9 mouse cellular contexts compared by ENCODE assay signal in genomic region chr1:55838168-55838567, GRCm38 (mm10).
DNase-seq lines count a peak whose midpoint lies in the region; ATAC-seq lines count a peak whose summit lies in the region.
"Had no signal": no experiment of that assay in that cellular context is flagged by ENCODE, and none has a peak within 500 bp of the region (broad histone marks: within the 10 kb centered on the region; RNA-seq: fewer than 3 reads in every experiment).

No protein-coding gene starts in this region.

- H3K4me1 ChIP-seq in limb, embryonic 11.5 days (ENCODE audit: control insufficient read depth, insufficient read depth, low read length): no peaks in the 10 kb centered on the region
- H3K4me1 ChIP-seq in neural tube, embryonic 11.5 days (ENCODE audit: control insufficient read depth, insufficient read depth, low read length): no peaks in the 10 kb centered on the region
- H3K4me1 ChIP-seq: heart, embryonic 15.5 days had no signal

- DNase-seq in B cell, adult 2 months: peak; percentile 42 to 45
- DNase-seq in MEL-GATA-1-ER (ENCODE audit: extremely low read depth, low read depth): peak; percentile 3
- peak; percentile 12 for DNase-seq in cerebellum, adult 9-11 months
- DNase-seq in frontal cortex, postnatal 25 days (ENCODE audit: low spot score in 2 of 2): peak; percentile 34 to 60
- DNase-seq in kidney, adult 9 months: peak; percentile 62
- DNase-seq in limb, embryonic 11.5 days (ENCODE audit: low spot score): peak; percentile 73
- DNase-seq in neural tube, embryonic 11.5 days (ENCODE audit: low spot score): peak; percentile 68
- DNase-seq in yolk sac, embryonic 10.5 days (ENCODE audit: low spot score): peak; percentile 21

- H3K4me2 ChIP-seq in limb, embryonic 11.5 days (ENCODE audit: low read depth, severe bottlenecking): no peak overlapping the region
- H3K4me2 ChIP-seq in neural tube, embryonic 11.5 days (ENCODE audit: low read depth): no peak overlapping the region
- H3K4me2 ChIP-seq: heart, embryonic 15.5 days had no signal

- no peak overlapping the region for H3K27ac ChIP-seq in limb, embryonic 11.5 days (replicated peaks; ENCODE audit: low read depth, low read length)
- no peak overlapping the region for H3K27ac ChIP-seq in neural tube, embryonic 11.5 days (ENCODE audit: low read depth, low read length)
- H3K27ac ChIP-seq: heart, embryonic 15.5 days had no signal

- no peaks in the 10 kb centered on the region for H3K36me3 ChIP-seq in limb, embryonic 11.5 days (ENCODE audit: control insufficient read depth, insufficient read depth, low read length)
- H3K36me3 ChIP-seq in neural tube, embryonic 11.5 days (ENCODE audit: control insufficient read depth, insufficient read depth, low read length): no peaks in the 10 kb centered on the region
- H3K36me3 ChIP-seq: heart, embryonic 15.5 days had no signal

- 4% methylated on average over 2 of the region's 2 CpGs for WGBS in limb, embryonic 11.5 days
- WGBS in neural tube, embryonic 11.5 days: 7% methylated on average over 2 of the region's 2 CpGs

- no peaks in the 10 kb centered on the region for H3K27me3 ChIP-seq in limb, embryonic 11.5 days (ENCODE audit: control insufficient read depth, insufficient read depth, low read length)
- no peaks in the 10 kb centered on the region for H3K27me3 ChIP-seq in neural tube, embryonic 11.5 days (ENCODE audit: control insufficient read depth, insufficient read depth, low read length)
- H3K27me3 ChIP-seq: heart, embryonic 15.5 days had no signal

- H3K9ac ChIP-seq in limb, embryonic 11.5 days (ENCODE audit: low read length): no peak overlapping the region
- no peak overlapping the region for H3K9ac ChIP-seq in neural tube, embryonic 11.5 days (ENCODE audit: low read length)
- H3K9ac ChIP-seq: heart, embryonic 15.5 days had no signal

- H3K4me3 ChIP-seq in limb, embryonic 11.5 days (ENCODE audit: low read depth, low read length): no peak overlapping the region
- no peak overlapping the region for H3K4me3 ChIP-seq in neural tube, embryonic 11.5 days (ENCODE audit: low read depth, low read length)
- H3K4me3 ChIP-seq: heart, embryonic 15.5 days had no signal

- H3K9me3 ChIP-seq in limb, embryonic 11.5 days (ENCODE audit: control insufficient read depth, low read length): no peaks in the 10 kb centered on the region
- H3K9me3 ChIP-seq in neural tube, embryonic 11.5 days (ENCODE audit: control insufficient read depth, low read length): no peaks in the 10 kb centered on the region
- H3K9me3 ChIP-seq: heart, embryonic 15.5 days had no signal

- no peak for ATAC-seq in limb, embryonic 11.5 days (ENCODE audit: insufficient number of reproducible peaks, low FRiP score, low TSS enrichment, low read depth)
- ATAC-seq in neural tube, embryonic 11.5 days (ENCODE audit: insufficient read depth, low FRiP score, low TSS enrichment): peak; percentile 45; the same call in 1 of the 2 replicates

Comparison
In these comparisons a context has a peak if more than half of its experiments do, and no peak if none do; other contexts are left out.
1. DNase-seq: peak in every context shown above with its lines; median percentile 73 in limb, embryonic 11.5 days; 68 in neural tube, embryonic 11.5 days; 62 in kidney, adult 9 months; 47 in frontal cortex, postnatal 25 days; 44 in B cell, adult 2 months; 21 in yolk sac, embryonic 10.5 days; 12 in cerebellum, adult 9-11 months; 3 in MEL-GATA-1-ER.